Mouse (Mus musculus) liver, embryonic 13.5 days (tissue): ENCODE results near the gene 1810009A15Rik. TPM values are rescaled to one million over a fixed set of nuclear protein-coding genes. Genes with fewer than 3 reads are reported as not detected.

Source experiments
- ATAC-seq: fragments of 200-750 bp; cut with Nextera tagmentation; 2 replicates; pipeline ENCODE4 v1.8.0; 2017; ENCODE audit warnings: low read depth, mild to moderate bottlenecking, moderate number of reproducible peaks, moderate library complexity
- DNase-seq: peaks from one replicate; pipeline ENCODE4 v3.0.0; 2022
- H3K27ac ChIP-seq: fragments of 300-500 bp; sonication (generic); 2 replicates; pipeline ENCODE4 v1.5.1; 2015; ENCODE audit warnings: moderate library complexity, mild to moderate bottlenecking, inconsistent platforms
- H3K27me3 ChIP-seq: fragments of 300-500 bp; sonication (generic); 2 replicates; pipeline ENCODE4 v1.6.1; 2015; ENCODE audit warnings: mild to moderate bottlenecking, inconsistent platforms
- H3K36me3 ChIP-seq: fragments of 300-500 bp; sonication (generic); 2 replicates; pipeline ENCODE4 v1.6.1; 2015; ENCODE audit warnings: mild to moderate bottlenecking, inconsistent platforms
- H3K4me1 ChIP-seq: fragments of 300-500 bp; sonication (generic); replicated peaks from 2 replicates; pipeline ENCODE4 v1.6.1; 2015; ENCODE audit warnings: inconsistent platforms
- H3K4me2 ChIP-seq: fragments of 300-500 bp; sonication (generic); 2 replicates; pipeline ENCODE4 v1.6.1; 2015; ENCODE audit warnings: inconsistent platforms, mild to moderate bottlenecking, moderate library complexity
- H3K4me3 ChIP-seq: fragments of 300-500 bp; sonication (generic); replicated peaks from 2 replicates; pipeline ENCODE4 v1.5.1; 2015; ENCODE audit warnings: mild to moderate bottlenecking, inconsistent platforms
- H3K9ac ChIP-seq: fragments of 300-500 bp; sonication (generic); 2 replicates; pipeline ENCODE4 v1.6.1; 2015; ENCODE audit warnings: mild to moderate bottlenecking, inconsistent platforms
- H3K9me3 ChIP-seq: fragments of 300-500 bp; sonication (generic); replicated peaks from 2 replicates; pipeline ENCODE4 v1.6.1; 2016; ENCODE audit warnings: inconsistent platforms
- WGBS: fragments of 180-500 bp; shearing (Covaris S2); methylation state at CpG from one replicate; pipeline ENCODE4 v1.1.7; 2015; ENCODE audit not compliant: insufficient replicate concordance; 5-methylcytosine and 5-hydroxymethylcytosine counted together
- microRNA-seq: library from miRNA; unstranded; fragments of <30 nt; microRNA quantifications from one replicate; pipeline ENCODE4, GENCODE M21; 2016
- polyA plus RNA-seq: library from polyadenylated mRNA; unstranded; fragments of >200 nt; fragmentation: Nextera tagmentation; extraction: Ambion mirVana; gene quantifications from 2 replicates; pipeline ENCODE4 v1.2.1, GENCODE M21; 2015

1810009A15Rik gene
- polyA plus RNA-seq, 1 experiment from 2014 or later = 89.5 TPM

- WGBS = 74% methylated on average over 9 of the region's 9 CpGs
- no peaks in the 10 kb centered on the region for H3K27me3 ChIP-seq
- ATAC-seq (no peak), DNase-seq (no peak)
- H3K4me1 ChIP-seq = peaks cover 50% of the 10 kb centered on the region
- no peaks in the 10 kb centered on the region for H3K9me3 ChIP-seq
- H3K4me3 ChIP-seq = peak overlapping the region; percentile 89
- H3K36me3 ChIP-seq = peaks cover 35% of the 10 kb centered on the region
- peak overlapping the region; percentile 95 for H3K27ac ChIP-seq
- H3K9ac ChIP-seq = peak overlapping the region; percentile 90
- peak overlapping the region; percentile 87 for H3K4me2 ChIP-seq
These were observed 33.1 kb downstream of the 1810009A15Rik start for GRCm38 (mm10) chr19:8921741-8922140.

- no peak for DNase-seq
- Histone ChIP-seq H3K27me3 (no peaks in the 10 kb centered on the region), H3K9ac (peak overlapping the region; percentile 81), H3K36me3 (peaks cover 50% of the 10 kb centered on the region), H3K4me1 (peaks cover 74% of the 10 kb centered on the region), H3K4me3 (no peak overlapping the region), H3K9me3 (no peaks in the 10 kb centered on the region), H3K4me2 (no peak overlapping the region), H3K27ac (peak overlapping the region; percentile 90)
- no peak for ATAC-seq
- 48% methylated on average over 2 of the region's 2 CpGs for WGBS
These were observed 38.1 kb downstream of the 1810009A15Rik start for GRCm38 (mm10) chr19:8926766-8927165.

- ATAC-seq (peak; percentile 47), DNase-seq (peak; percentile 47)
- Histone ChIP-seq H3K9ac (peak overlapping the region; percentile 81), H3K27me3 (no peaks in the 10 kb centered on the region), H3K36me3 (peaks cover 52% of the 10 kb centered on the region), H3K4me2 (peak overlapping the region; percentile 85), H3K9me3 (no peaks in the 10 kb centered on the region), H3K4me1 (peaks cover 64% of the 10 kb centered on the region), H3K4me3 (peak overlapping the region; percentile 79; the same call in 1 of the 2 replicates), H3K27ac (peak overlapping the region; percentile 90)
- WGBS = 28% methylated on average over 12 of the region's 12 CpGs
These were observed 39.4 kb downstream of the 1810009A15Rik start for GRCm38 (mm10) chr19:8927891-8928525.

GRCm38 (mm10) chr19:8928689-8929223, 40.1 kb downstream of the 1810009A15Rik start:
- Histone ChIP-seq H3K9me3 (no peaks in the 10 kb centered on the region), H3K36me3 (peaks cover 55% of the 10 kb centered on the region), H3K4me2 (peak overlapping the region; percentile 85), H3K9ac (peak overlapping the region; percentile 81), H3K27ac (peak overlapping the region; percentile 90), H3K27me3 (no peaks in the 10 kb centered on the region), H3K4me3 (peak overlapping the region; percentile 79), H3K4me1 (peaks cover 56% of the 10 kb centered on the region)
- no peak for DNase-seq
- 33% methylated on average over 16 of the region's 16 CpGs for WGBS
- peak; percentile 4 for ATAC-seq

GRCm38 (mm10) chr19:8929224-8930088, 40.8 kb downstream of the 1810009A15Rik start, which contains the start of the genes Rom1 and Eml3:
Gene Rom1, minus strand, starts transcription at chr19:8929356.
Gene Eml3, plus strand, starts transcription at chr19:8929552.
- Histone ChIP-seq H3K4me1 (peaks cover 51% of the 10 kb centered on the region), H3K27ac (peak within 1 kb of the TSS; percentile 90), H3K27me3 (no peaks in the 10 kb centered on the region), H3K4me3 (peak within 1 kb of the TSS; percentile 79), H3K4me2 (peak within 1 kb of the TSS; percentile 85), H3K9ac (peak within 1 kb of the TSS; percentile 81), H3K9me3 (no peaks in the 10 kb centered on the region), H3K36me3 (peaks cover 59% of the 10 kb centered on the region)
- under 1% methylated on average over 70 of the region's 74 CpGs for WGBS
- ATAC-seq (peak; percentile 78), DNase-seq (peak; percentile 80)

- no peak for DNase-seq
- Histone ChIP-seq H3K4me3 (peak overlapping the region; percentile 79), H3K9ac (peak overlapping the region; percentile 81), H3K9me3 (no peaks in the 10 kb centered on the region), H3K4me1 (peaks cover 49% of the 10 kb centered on the region), H3K27ac (peak overlapping the region; percentile 90), H3K27me3 (no peaks in the 10 kb centered on the region), H3K36me3 (peaks cover 64% of the 10 kb centered on the region), H3K4me2 (peak overlapping the region; percentile 85)
- WGBS = 9% methylated on average over 11 of the region's 11 CpGs
- ATAC-seq = no peak
These were observed 41.5 kb downstream of the 1810009A15Rik start for GRCm38 (mm10) chr19:8930117-8930516.

GRCm38 (mm10) chr19:8930771-8931170, 42.1 kb downstream of the 1810009A15Rik start:
- Histone ChIP-seq H3K4me1 (peaks cover 48% of the 10 kb centered on the region), H3K27me3 (no peaks in the 10 kb centered on the region), H3K9ac (peak overlapping the region; percentile 81), H3K27ac (no peak overlapping the region), H3K4me3 (peak overlapping the region; percentile 79), H3K9me3 (no peaks in the 10 kb centered on the region), H3K36me3 (peaks cover 63% of the 10 kb centered on the region), H3K4me2 (peak overlapping the region; percentile 85)
- no peak for ATAC-seq
- WGBS = 78% methylated on average over 7 of the region's 7 CpGs
- no peak for DNase-seq

- Histone ChIP-seq H3K4me1 (peaks cover 16% of the 10 kb centered on the region), H3K27ac (no peak overlapping the region), H3K36me3 (peaks cover 79% of the 10 kb centered on the region), H3K27me3 (no peaks in the 10 kb centered on the region), H3K4me3 (no peak overlapping the region), H3K9ac (no peak overlapping the region), H3K4me2 (no peak overlapping the region), H3K9me3 (no peaks in the 10 kb centered on the region)
- WGBS = 89% methylated on average over 2 of the region's 2 CpGs
- ATAC-seq = no peak
- DNase-seq = no peak
These were observed 48.1 kb downstream of the 1810009A15Rik start for GRCm38 (mm10) chr19:8936736-8937135.

Small RNAs within 50 kb of the gene (microRNA-seq; reads per million reads assigned to microRNA genes)
- gene Mir5136 = not detected

Other genes starting within 250 kb of the 1810009A15Rik start
- not detected in 2 replicates for gene Chrm1, start 225.1 kb upstream of the 1810009A15Rik start, polyA plus RNA-seq
- gene Slc3a2, start 165.5 kb upstream of the 1810009A15Rik start, polyA plus RNA-seq = 118 and 128 TPM in 2 replicates
- 80.8 and 81.6 TPM in 2 replicates for gene Wdr74, start 153.0 kb upstream of the 1810009A15Rik start, polyA plus RNA-seq
- gene 1700092M07Rik, start 148.1 kb upstream of the 1810009A15Rik start, polyA plus RNA-seq = 0.81 and 1.3 TPM in 2 replicates
- gene Stx5a, start 147.4 kb upstream of the 1810009A15Rik start, polyA plus RNA-seq = 48.2 and 51.9 TPM in 2 replicates
- gene Nxf1, start 131.8 kb upstream of the 1810009A15Rik start, polyA plus RNA-seq = 93.3 and 104 TPM in 2 replicates
- gene Tmem223, start 117.9 kb upstream of the 1810009A15Rik start, polyA plus RNA-seq = 66.1 and 74.2 TPM in 2 replicates
- 93.6 and 97.1 TPM in 2 replicates for gene Tmem179b, start 114.4 kb upstream of the 1810009A15Rik start, polyA plus RNA-seq
- gene Taf6l, start 102.4 kb upstream of the 1810009A15Rik start, polyA plus RNA-seq = 16.6 and 17.2 TPM in 2 replicates
- 105 and 110 TPM in 2 replicates for gene Polr2g, start 90.3 kb upstream of the 1810009A15Rik start, polyA plus RNA-seq
- 1.5 TPM in 2 replicates for gene Zbtb3, start 86.3 kb upstream of the 1810009A15Rik start, polyA plus RNA-seq
- gene Ttc9c, start 69.5 kb upstream of the 1810009A15Rik start, polyA plus RNA-seq = 25.1 and 27.4 TPM in 2 replicates
- 2.8 and 3.0 TPM in 2 replicates for gene Hnrnpul2, start 68.8 kb upstream of the 1810009A15Rik start, polyA plus RNA-seq
- gene AC129217.1, start 59.1 kb upstream of the 1810009A15Rik start, polyA plus RNA-seq = not detected in 2 replicates
- 33.8 and 37.2 TPM in 2 replicates for gene Bscl2, start 51.4 kb upstream of the 1810009A15Rik start, polyA plus RNA-seq
- gene Gng3, start 49.7 kb upstream of the 1810009A15Rik start, polyA plus RNA-seq = 0.52 and 0.73 TPM in 2 replicates
- gene Lrrn4cl, start 38.1 kb upstream of the 1810009A15Rik start, polyA plus RNA-seq = 0.05 and 0.18 TPM in 2 replicates
- gene Ubxn1, start 17.4 kb upstream of the 1810009A15Rik start, polyA plus RNA-seq = 112 and 125 TPM in 2 replicates
- 37.8 and 38.5 TPM in 2 replicates for gene Uqcc3, start 7.9 kb upstream of the 1810009A15Rik start, polyA plus RNA-seq
- gene Lbhd1, start 5.1 kb upstream of the 1810009A15Rik start, polyA plus RNA-seq = 81.2 and 113 TPM in 2 replicates
- gene Gm49403, start 4.9 kb upstream of the 1810009A15Rik start, polyA plus RNA-seq = not detected in 2 replicates
- not detected in 2 replicates for gene Gm49416, start 73 bp downstream of the 1810009A15Rik start, polyA plus RNA-seq
- 26.1 and 26.5 TPM in 2 replicates for gene Ints5, start 4.2 kb downstream of the 1810009A15Rik start, polyA plus RNA-seq
- gene Ganab, start 9.2 kb downstream of the 1810009A15Rik start, polyA plus RNA-seq = 41.4 and 52.7 TPM in 2 replicates
- gene B3gat3, start 31.5 kb downstream of the 1810009A15Rik start, polyA plus RNA-seq = 20.1 and 22.8 TPM in 2 replicates
- gene Rom1, start 40.5 kb downstream of the 1810009A15Rik start, polyA plus RNA-seq = 2.7 and 2.8 TPM in 2 replicates
- gene Eml3, start 40.7 kb downstream of the 1810009A15Rik start, polyA plus RNA-seq = 14.4 and 15.2 TPM in 2 replicates
- 99.5 and 114 TPM in 2 replicates for gene Mta2, start 53.0 kb downstream of the 1810009A15Rik start, polyA plus RNA-seq
- 18.7 and 20.2 TPM in 2 replicates for gene Tut1, start 65.0 kb downstream of the 1810009A15Rik start, polyA plus RNA-seq
- gene Eef1g, start 78.2 kb downstream of the 1810009A15Rik start, polyA plus RNA-seq = 298 and 320 TPM in 2 replicates
- 1.4 and 1.6 TPM in 2 replicates for gene Ahnak, start 100.4 kb downstream of the 1810009A15Rik start, polyA plus RNA-seq
- gene Scgb1a1, start 199.1 kb downstream of the 1810009A15Rik start, polyA plus RNA-seq = not detected in 2 replicates
- gene Asrgl1, start 246.8 kb downstream of the 1810009A15Rik start, polyA plus RNA-seq = 11.5 and 14.9 TPM in 2 replicates